Mouse (Mus musculus): ENCODE measurements around the gene Phlpp1.
A peak's percentile ranks its signal among the peaks of the same experiment; 100 is the strongest.

Gene Phlpp1

DNA sequence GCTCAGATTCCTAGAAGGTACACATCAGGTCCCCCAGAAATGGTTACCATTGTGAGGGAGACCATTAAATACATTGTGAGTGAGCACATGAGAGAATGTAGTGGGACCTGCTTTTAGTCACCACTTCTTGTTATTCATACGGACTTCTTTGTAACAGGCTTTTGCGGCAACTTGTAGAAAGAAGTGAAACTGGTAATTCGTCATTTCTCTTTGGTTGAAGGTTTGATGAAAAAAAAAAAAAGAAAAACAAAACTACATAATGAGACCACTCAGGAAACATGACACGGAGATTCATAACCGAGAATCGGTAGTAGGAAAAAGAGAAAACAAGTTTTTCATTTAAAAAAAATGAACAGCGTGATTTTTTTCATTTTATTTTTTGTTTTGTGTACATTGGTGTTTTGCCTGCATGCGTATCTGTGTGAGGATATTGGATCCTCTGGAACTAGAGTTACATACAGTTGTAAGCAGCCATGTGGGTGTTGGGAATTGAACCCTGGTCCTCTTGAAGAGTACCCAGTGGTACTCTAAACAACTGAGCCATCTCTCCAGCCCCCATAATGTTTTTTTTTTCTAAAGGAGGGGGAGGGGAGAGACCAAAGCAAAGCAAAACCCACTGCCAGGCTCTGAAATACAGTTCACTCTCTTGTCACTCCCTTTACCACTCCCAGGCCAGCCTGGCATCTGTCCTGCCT lies 150.0 kb downstream of the Phlpp1 start:
- no peak for DNase-seq

- no peak for DNase-seq
These were observed 155.1 kb downstream of the Phlpp1 start for GRCm38 (mm10) chr1:106326691-106327090.

DNA sequence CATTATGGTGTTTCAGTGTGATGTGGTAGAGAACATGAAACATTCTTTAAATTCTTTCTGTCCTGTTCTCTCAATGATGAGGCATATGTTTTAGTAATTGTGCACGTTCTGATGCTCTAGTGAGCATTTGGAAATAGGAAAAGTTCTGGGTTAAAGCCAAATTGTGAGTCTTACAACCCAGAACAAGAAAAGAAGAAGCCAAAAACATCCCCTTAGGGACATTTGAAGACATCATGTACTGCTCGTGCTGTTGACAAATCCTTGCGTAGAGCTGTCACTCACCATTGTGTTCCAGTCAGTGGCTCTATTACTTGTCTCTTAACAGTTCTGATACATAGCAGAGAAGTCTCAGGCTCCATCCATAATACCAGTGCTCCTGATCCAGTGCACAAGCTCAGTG lies 170.5 kb downstream of the Phlpp1 start:
- no peak for DNase-seq

DNA sequence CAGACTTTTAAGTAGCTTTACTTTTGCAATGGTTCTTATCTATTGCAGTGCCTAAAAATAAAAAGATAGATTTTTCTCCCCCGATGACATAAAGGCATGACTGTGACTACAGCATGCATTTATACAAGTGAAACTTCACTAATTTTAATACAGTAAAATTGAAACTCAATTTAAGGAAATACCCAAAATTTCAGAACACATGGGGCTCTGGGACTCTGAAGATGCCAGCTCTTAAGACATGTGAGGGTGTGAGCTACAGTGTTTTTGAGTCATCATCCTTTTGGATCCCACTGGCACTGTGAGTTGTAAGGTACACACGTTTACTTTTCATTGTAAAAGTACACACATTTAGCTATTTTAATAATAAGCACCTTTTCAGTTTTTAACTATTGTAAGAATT lies 173.7 kb downstream of the Phlpp1 start:
- no peak for DNase-seq

GRCm38 (mm10) chr1:106346776-106347175 lies 175.2 kb downstream of the Phlpp1 start:
- DNase-seq: peak; percentile 10

- DNase-seq: no peak
These were observed 177.6 kb downstream of the Phlpp1 start for GRCm38 (mm10) chr1:106349116-106349515.

DNA sequence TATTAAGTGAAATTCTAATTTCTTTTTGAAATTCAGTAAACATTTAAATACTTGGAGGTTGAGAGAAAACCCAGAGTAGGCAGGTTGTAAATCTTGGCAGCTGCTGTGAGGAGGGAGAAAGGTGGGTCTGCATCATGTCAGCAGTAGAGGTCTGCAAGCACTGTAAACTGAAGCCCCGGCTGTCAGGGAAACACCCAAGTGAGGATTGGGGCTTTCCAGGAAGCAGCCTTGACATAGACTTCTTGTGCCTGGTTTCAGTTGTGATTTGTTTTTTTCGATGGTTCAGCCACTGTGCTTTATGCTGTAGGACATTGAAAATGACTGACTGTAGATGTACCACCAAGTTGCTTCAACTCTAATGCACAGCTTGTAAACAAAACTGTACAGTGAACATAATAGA lies 180.0 kb downstream of the Phlpp1 start:
- no peak for DNase-seq

GRCm38 (mm10) chr1:106352801-106353511 lies 181.4 kb downstream of the Phlpp1 start:
- no peak for DNase-seq

GRCm38 (mm10) chr1:106353993-106354392 lies 182.4 kb downstream of the Phlpp1 start:
- no peak for DNase-seq

DNA sequence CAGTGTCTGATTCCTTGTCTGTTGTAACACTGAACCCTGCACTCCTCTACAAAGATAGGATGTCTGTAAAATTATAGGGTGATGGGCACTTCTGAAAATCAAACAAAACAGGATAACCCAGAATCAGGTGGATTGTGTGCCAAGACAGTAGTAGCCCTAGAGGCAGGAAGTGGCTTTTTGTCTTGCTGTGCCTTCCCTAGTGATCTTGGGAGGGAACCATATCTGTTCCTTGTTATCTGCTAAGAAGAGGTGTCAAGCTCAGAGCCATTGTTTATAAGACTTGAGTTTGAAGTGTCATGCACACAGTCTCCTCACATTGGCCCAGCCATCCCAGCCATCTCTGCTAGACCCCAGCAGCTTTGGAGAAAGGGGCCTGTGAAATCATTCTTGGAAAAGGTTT lies 187.9 kb downstream of the Phlpp1 start:
- no peak for DNase-seq

DNA sequence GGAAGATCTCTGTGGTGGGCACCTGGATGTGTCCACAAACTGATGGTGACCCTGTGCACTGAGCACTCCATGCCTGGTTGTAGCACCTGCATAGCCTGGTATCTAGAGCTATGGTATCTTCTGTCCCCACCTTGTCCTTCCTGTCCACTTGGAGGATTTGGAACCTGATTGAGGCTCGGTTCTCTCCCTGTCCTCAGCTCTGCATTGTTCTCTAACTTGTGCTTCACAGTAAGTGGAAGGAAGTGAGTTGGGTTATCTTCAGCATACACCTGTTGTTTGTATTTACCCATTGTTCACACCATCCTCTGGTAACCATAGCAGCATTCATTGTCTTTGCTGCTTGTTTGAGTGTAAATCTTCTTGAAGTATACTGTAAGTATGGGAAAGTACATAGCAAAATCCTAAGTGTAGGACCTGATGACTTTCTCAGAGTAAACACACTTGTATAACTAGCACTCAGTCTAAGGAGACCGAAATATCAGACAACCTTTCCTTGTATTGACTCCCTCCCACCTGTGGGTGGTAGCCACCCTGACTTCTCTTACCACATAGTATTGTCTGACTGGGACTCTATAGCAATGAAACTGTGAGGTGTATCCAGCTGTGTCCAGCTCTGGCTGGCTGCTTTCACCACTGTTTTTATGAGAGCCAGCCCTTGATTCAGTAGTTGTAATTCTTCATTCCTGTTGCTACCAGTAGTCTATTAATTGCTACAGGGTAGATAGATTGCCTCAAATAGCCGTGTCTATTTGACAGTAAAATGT lies 191.5 kb downstream of the Phlpp1 start:
- DNase-seq: peak; percentile 15

- DNase-seq: no peak
These were observed 197.8 kb downstream of the Phlpp1 start for GRCm38 (mm10) chr1:106369330-106369729.

- DNase-seq: no peak
These were observed 200.9 kb downstream of the Phlpp1 start for GRCm38 (mm10) chr1:106372446-106372845.

DNA sequence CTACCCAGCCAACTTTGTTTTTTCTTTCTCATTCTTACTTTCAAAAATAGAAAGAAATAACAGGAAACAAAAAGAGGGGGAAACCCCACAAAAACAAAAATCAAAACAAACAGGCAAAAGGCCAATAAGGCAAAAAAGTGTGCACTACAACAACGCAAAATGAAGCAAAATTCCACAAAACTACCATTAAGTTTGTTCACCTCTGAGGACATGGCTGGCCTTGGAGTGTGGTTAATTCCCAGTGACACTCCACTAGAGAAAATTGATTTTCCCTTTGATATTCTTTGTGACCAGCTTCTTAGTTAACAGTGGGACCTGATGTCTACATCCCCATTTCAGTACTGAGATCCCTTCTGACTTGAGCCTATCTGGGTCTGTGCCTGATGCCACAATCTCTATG lies 202.1 kb downstream of the Phlpp1 start:
- DNase-seq: no peak

GRCm38 (mm10) chr1:106374274-106374673 lies 202.7 kb downstream of the Phlpp1 start:
- DNase-seq: no peak

DNA sequence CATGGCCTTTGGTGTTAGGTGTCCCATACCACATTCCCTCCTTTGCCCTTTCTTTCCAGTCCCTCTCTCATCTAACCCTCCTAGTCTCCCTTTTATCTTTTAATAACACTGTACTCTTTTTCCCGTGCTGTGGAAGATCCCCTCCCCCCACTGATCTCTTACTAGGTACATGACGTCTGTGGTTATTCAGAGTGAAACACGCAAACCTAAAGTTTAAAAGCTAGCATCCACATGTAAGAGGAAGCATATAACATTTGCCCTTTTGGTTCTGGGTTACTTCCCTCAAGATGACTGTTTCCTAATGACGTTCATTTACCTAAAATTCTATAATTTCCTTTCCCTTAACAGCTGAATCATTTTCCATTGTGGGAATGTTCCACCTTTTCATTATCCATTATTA lies 203.4 kb downstream of the Phlpp1 start:
- no peak for DNase-seq

GRCm38 (mm10) chr1:106376003-106376402 lies 204.5 kb downstream of the Phlpp1 start:
- no peak for DNase-seq

DNA sequence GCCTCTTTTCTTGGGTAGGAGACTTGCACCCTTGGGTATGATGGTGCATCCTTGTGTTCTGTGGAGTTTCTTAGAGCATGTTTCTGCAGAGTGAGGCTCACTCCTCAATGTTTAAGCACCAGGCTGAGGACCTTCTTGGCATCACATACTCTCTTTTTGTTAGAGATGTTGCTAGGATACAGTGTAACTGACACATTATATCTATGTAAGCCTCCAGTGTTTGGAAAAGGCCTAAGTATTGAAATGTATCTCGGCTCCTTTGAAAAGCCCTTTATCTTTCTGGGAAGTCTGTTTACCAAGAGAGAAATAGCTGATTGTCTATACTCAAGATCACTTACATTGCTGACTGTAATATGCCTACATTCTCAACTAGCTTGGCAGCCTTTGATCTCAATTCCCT lies 208.9 kb downstream of the Phlpp1 start:
- no peak for DNase-seq

DNA sequence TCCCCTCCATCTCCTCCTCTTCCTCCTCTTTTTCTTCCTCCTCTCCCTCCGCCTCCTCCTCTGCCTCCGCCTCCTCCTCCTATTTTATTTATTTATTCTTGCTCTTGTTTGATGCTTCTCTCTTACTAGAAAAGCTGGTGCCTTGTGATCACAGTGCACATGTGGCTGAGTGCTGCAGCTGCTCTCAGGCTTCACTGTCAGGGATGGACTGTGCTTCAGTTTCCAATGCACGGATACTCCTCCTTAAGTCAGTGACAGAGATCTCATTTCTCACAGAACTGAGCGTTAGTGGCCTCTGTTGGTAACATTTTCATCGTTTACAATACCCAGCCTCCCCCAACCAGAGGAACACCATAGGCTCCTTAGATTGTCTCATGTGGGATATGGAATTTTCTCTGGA lies 215.0 kb downstream of the Phlpp1 start:
- no peak for DNase-seq

DNA sequence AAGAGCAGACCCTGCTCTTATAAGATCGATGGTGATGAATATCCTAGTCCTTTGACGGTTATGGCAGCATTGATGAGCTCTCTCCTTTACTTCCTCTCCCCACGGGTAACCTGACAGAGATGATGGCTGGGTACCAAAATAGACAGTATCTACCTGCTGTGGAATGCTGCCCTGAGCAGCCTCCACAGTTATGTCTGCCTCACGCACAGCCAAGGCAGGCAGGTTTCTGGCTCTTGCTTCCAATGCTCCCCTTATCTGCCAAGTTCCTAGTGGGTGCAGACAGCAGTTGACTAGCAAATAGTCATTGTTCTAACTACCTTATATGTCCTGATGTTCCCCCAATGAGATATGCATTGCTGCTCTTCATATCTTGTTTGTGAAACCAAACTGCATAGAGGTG lies 215.7 kb downstream of the Phlpp1 start:
- DNase-seq: no peak

DNA sequence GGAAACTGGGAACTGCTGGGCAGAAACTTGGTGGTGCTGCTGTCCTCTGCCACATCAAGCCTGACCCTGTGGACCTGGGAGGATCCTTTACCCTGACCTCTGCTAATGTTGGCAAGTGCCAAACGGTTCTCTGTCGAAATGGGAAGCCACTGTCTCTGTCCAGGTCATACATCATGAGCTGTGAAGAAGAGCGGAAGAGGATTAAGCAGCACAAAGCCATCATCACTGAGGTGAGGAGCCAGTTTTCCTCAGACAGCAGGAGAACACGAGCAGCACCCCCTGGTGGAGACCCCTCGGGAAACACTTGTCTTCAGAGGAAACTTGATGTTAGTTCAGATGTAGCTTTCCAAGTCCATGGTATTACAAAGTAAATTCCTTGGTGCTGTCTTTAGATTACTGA lies 218.1 kb downstream of the Phlpp1 start:
- peak; percentile 83 for DNase-seq

DNA sequence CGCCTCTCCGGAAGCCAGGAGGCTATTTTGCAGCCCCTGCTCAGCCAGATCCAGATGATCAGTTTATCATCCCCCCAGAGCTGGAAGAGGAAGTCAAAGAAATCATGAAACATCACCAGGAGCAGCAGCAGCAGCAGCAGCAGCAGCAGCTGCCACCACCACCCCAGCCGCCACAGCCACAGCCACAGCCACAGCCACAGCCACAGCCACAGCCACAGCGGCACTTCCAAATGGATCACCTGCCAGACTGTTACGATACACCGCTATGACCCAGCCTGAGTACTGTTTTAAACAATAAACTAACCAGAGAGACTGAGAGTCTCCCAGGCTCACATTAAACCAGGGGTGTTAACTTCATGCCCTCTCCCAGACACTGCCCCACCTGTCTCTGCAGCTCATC lies 221.5 kb downstream of the Phlpp1 start:
- no peak for DNase-seq

DNA sequence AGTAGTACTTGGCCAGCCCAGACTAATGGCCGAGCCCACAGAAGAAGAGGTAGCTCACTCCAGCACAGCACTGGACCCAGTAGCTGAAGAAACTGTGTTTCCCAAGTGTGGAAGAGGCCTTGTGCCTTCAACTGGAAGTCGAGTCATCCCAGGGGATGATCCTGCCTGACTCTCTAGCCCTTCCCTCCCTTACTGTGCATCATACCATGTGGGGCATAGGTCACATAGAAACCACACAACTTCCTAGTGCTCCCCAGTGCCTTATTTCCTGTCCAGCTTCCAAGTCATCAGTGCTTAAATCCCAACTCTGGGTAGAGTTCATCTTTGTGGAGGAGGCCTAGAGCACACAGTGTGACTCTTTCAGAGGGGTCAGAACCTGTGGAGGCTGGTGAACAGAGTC lies 223.1 kb downstream of the Phlpp1 start:
- DNase-seq: no peak

DNA sequence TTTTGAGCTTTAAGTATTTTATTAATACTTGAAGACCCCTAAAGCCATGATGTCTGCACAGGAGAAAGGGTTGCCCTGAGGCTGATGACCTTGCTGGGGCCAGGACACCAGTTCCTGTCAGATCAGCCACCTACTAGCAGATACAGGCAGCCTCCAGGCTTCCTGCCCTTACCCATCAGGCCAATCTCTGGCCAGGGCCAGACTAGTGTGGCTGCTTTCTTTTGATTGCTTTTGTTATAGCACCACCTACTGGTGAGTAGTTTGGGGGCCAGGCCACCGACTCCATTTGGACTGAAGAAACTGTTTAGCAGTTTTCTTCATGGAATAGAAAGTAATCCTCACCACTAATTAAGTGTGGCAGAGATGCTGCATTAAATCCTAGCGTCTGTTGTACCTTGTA lies 223.9 kb downstream of the Phlpp1 start:
- DNase-seq: peak; percentile 79

Data from kidney, postnatal 10 days (tissue).